Mouse (Mus musculus) cerebellum, adult 2 months (tissue): ENCODE measurements at regions not wholly inside any gene's neighbourhood (a gene's known extent, or its start where the extent isn't known, plus 50 kb on each side); places are given as distances from the start of the nearest gene placed in this dataset.

Experiments
- CTCF ChIP-seq: fragments of 200-500 bp; IDR thresholded peaks from 2 replicates; pipeline ENCODE4 v1.5.1; 2011; ENCODE audit warnings: low read depth, mild to moderate bottlenecking, control low read depth, low read length, moderate library complexity, borderline replicate concordance; ENCODE audit not compliant: insufficient read depth
- POLR2A ChIP-seq: fragments of 200-500 bp; IDR thresholded peaks from 2 replicates; pipeline ENCODE4 v1.6.1; 2011; ENCODE audit warnings: low read length, control low read depth, borderline replicate concordance; ENCODE audit not compliant: insufficient read depth

DNA sequence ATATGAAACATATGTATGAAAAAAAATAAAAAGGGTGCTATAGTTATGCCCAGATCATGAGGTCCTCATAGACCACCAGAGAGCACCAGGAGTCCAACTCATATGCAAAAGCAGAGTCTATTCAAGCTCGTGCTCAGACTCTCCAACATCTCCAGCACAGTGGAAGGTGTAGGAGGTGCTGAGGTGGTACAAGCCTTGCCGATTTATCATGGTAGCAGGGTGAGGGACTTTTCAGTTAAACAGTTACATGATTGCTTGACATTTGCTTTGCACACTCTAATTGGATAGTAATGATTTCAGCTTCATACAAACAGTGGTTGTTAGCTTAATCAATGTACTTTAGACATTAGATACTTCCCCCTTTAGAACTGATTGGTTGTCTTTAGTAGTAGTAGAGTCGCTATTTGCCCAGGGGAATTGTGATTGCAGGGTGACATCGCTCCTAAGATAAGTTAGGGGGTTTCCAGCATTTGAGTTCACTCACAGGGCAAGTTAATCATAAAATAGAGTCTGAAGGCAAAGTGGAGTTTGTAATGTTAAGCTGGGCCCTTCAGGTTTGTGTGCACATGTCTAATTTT, 162.3 kb upstream of the Cdh9 start:
- TF ChIP-seq CTCF (no peak), POLR2A (no peak)
